Mouse (Mus musculus) midbrain, embryonic 12.5 days (tissue): ENCODE results near the gene Ninl. TPM values are rescaled to one million over a fixed set of nuclear protein-coding genes. Genes with fewer than 3 reads are reported as not detected.

ENCODE experiments used
- ATAC-seq: fragments of 200-750 bp; cut with Nextera tagmentation; 2 replicates; pipeline ENCODE4 v1.8.0; 2017; ENCODE audit warnings: low read depth, moderate TSS enrichment, moderate library complexity; ENCODE audit not compliant: low FRiP score
- H3K27ac ChIP-seq: fragments of 300-500 bp; sonication (generic); replicated peaks from 2 replicates; pipeline ENCODE4 v1.5.1; 2016; ENCODE audit warnings: mild to moderate bottlenecking
- H3K27me3 ChIP-seq: fragments of 300-500 bp; sonication (generic); 2 replicates; pipeline ENCODE4 v1.6.1; 2016; ENCODE audit warnings: mild to moderate bottlenecking
- H3K36me3 ChIP-seq: fragments of 300-500 bp; sonication (generic); 2 replicates; pipeline ENCODE4 v1.6.1; 2016
- H3K4me1 ChIP-seq: fragments of 300-500 bp; sonication (generic); 2 replicates; pipeline ENCODE4 v1.6.1; 2016
- H3K4me2 ChIP-seq: fragments of 300-500 bp; sonication (generic); replicated peaks from 2 replicates; pipeline ENCODE4 v1.6.1; 2016; ENCODE audit warnings: mild to moderate bottlenecking, moderate library complexity
- H3K4me3 ChIP-seq: fragments of 300-500 bp; sonication (generic); 2 replicates; pipeline ENCODE4 v1.5.1; 2016; ENCODE audit warnings: mild to moderate bottlenecking
- H3K9ac ChIP-seq: fragments of 300-500 bp; sonication (generic); replicated peaks from 2 replicates; pipeline ENCODE4 v1.6.1; 2016; ENCODE audit warnings: mild to moderate bottlenecking, moderate library complexity
- H3K9me3 ChIP-seq: fragments of 300-500 bp; sonication (generic); 2 replicates; pipeline ENCODE4 v1.6.1; 2016; ENCODE audit warnings: mild to moderate bottlenecking
- WGBS: fragments of 180-500 bp; shearing (Covaris S2); methylation state at CpG from one replicate; pipeline ENCODE4 v1.1.7; 2016; 5-methylcytosine and 5-hydroxymethylcytosine counted together
- polyA plus RNA-seq: library from polyadenylated mRNA; unstranded; fragments of >200 nt; fragmentation: Nextera tagmentation; extraction: Ambion mirVana; gene quantifications from 2 replicates; pipeline ENCODE4 v1.2.1, GENCODE M21; 2016

Ninl gene
- polyA plus RNA-seq, 1 experiment from 2014 or later: 16.0 TPM

- Histone ChIP-seq H3K27ac (no peak overlapping the region), H3K36me3 (no peaks in the 10 kb centered on the region), H3K9ac (peak overlapping the region; percentile 78), H3K27me3 (no peaks in the 10 kb centered on the region), H3K4me3 (peak overlapping the region; percentile 75), H3K4me2 (peak overlapping the region; percentile 86), H3K4me1 (peaks cover 16% of the 10 kb centered on the region), H3K9me3 (no peaks in the 10 kb centered on the region)
- 72% methylated on average over 1 of the region's 1 CpGs for WGBS
- peak; percentile 76 for ATAC-seq
Observed at GRCm38 (mm10) chr2:151009515-151010085, 29.6 kb downstream of the Ninl start.

GRCm38 (mm10) chr2:151008939-151009509 is 30.2 kb downstream of the Ninl start:
- ATAC-seq: peak; percentile 96
- Histone ChIP-seq H3K36me3 (no peaks in the 10 kb centered on the region), H3K9me3 (no peaks in the 10 kb centered on the region), H3K4me1 (peaks cover 16% of the 10 kb centered on the region), H3K4me3 (peak overlapping the region; percentile 75), H3K27me3 (no peaks in the 10 kb centered on the region), H3K27ac (peak overlapping the region; percentile 72), H3K4me2 (peak overlapping the region; percentile 86), H3K9ac (peak overlapping the region; percentile 78)
- WGBS: under 1% methylated on average over 56 of the region's 57 CpGs

GRCm38 (mm10) chr2:151008517-151008932 is 30.7 kb downstream of the Ninl start:
- Histone ChIP-seq H3K36me3 (no peaks in the 10 kb centered on the region), H3K4me1 (peaks cover 16% of the 10 kb centered on the region), H3K4me2 (peak overlapping the region; percentile 86), H3K27ac (peak overlapping the region; percentile 72; the same call in 1 of the 2 replicates), H3K4me3 (peak overlapping the region; percentile 75), H3K9ac (peak overlapping the region; percentile 78), H3K9me3 (no peaks in the 10 kb centered on the region), H3K27me3 (no peaks in the 10 kb centered on the region)
- ATAC-seq: no peak; the same call in none of the 2 replicates
- WGBS: under 1% methylated on average over 21 of the region's 21 CpGs

- Histone ChIP-seq H3K27me3 (no peaks in the 10 kb centered on the region), H3K4me2 (peak overlapping the region; percentile 86), H3K4me1 (peaks cover 16% of the 10 kb centered on the region), H3K4me3 (peak overlapping the region; percentile 75), H3K27ac (no peak overlapping the region), H3K36me3 (no peaks in the 10 kb centered on the region), H3K9ac (peak overlapping the region; percentile 78; the same call in 1 of the 2 replicates), H3K9me3 (no peaks in the 10 kb centered on the region)
- WGBS: 53% methylated on average over 6 of the region's 6 CpGs
- ATAC-seq: no peak
Observed at GRCm38 (mm10) chr2:151008006-151008405, 31.2 kb downstream of the Ninl start.

DNA sequence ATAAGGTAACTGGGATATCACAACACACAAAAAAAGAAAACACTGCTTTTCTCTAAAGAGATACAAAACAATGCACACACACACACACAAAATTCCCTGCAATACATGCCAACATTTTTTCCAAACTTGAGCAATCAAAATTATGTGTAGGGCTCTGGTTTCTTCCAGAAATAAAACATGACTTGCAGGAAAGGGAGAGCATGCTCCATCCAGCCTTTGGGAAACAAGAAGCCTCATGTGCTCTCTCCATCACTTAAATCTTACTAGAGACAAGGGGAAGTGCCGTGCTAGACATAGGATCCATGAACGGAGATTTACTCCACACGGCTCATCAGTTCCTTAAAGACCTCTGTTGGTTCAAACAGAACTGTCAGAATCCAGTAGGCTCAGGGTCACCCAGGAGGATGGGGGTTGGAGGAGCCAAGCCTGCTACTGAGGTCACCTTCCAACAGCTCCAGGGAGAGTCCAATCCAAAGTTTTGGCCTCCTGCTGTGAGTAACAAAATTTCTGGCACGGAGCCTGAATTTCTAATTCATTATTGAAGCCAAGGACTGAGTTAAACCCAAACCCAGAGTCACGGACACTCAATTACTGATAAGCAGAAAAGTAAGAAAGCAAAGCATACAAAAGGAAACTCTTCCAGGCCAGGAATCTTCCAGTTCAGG is 32.8 kb downstream of the Ninl start:
- Histone ChIP-seq H3K4me1 (peaks cover 16% of the 10 kb centered on the region), H3K27me3 (no peaks in the 10 kb centered on the region)

DNA sequence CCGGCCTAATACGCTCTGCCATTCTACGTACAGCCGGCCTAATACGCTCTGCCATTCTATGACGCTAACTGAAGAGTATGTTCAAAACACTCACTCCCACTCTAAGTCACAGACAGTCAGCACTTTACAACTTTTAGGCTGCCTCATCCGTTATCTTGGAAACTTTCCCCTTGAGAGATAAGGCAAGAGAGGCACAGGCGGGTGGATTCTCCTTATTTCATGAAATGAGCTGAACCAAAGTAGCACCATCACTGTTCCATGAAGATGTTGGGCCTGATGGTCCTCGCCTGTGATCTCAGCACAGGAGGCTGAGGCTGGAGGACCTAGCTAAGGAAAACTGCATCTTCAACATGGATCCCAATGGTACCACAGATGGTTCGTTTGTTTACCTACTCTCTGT is 34.8 kb downstream of the Ninl start:
- H3K4me1 ChIP-seq: peaks cover 17% of the 10 kb centered on the region
- ATAC-seq: no peak
- 95% methylated on average over 10 of the region's 10 CpGs for WGBS

More for the DNA sequence above, 32.8 kb downstream of the Ninl start:
- WGBS: 66% methylated on average over 5 of the region's 5 CpGs
- Histone ChIP-seq H3K36me3 (no peaks in the 10 kb centered on the region), H3K9me3 (no peaks in the 10 kb centered on the region), H3K4me2 (no peak overlapping the region), H3K4me3 (no peak overlapping the region), H3K27ac (no peak overlapping the region), H3K9ac (no peak overlapping the region)
- no peak for ATAC-seq

DNA sequence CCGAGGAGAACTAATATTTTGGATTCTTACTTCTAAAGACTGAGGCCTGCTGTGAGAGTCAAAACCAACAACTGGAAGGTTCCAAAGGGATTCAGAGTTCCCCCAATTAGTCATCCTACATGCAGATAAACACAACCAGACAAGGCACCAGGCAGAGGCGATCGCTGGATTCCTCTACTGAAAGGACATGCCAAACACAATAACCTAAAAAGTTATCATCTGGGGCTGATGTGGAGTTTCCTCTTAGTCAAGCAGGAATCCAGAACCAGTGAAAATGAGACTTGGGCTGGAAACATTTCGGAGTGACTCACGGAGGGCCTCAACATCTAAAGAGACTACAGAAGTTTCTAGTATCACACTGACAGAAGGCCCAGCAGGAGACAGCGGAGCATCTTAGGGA is 35.4 kb downstream of the Ninl start:
- Histone ChIP-seq H3K27me3 (no peaks in the 10 kb centered on the region), H3K4me3 (no peak overlapping the region), H3K9ac (no peak overlapping the region), H3K27ac (no peak overlapping the region), H3K4me1 (peaks cover 23% of the 10 kb centered on the region), H3K4me2 (no peak overlapping the region), H3K9me3 (no peaks in the 10 kb centered on the region), H3K36me3 (no peaks in the 10 kb centered on the region)
- 84% methylated on average over 6 of the region's 6 CpGs for WGBS
- ATAC-seq: no peak

More for the DNA sequence above, 34.8 kb downstream of the Ninl start:
- Histone ChIP-seq H3K36me3 (no peaks in the 10 kb centered on the region), H3K27ac (no peak overlapping the region), H3K27me3 (no peaks in the 10 kb centered on the region), H3K4me2 (no peak overlapping the region), H3K9me3 (no peaks in the 10 kb centered on the region), H3K9ac (no peak overlapping the region), H3K4me3 (no peak overlapping the region)

DNA sequence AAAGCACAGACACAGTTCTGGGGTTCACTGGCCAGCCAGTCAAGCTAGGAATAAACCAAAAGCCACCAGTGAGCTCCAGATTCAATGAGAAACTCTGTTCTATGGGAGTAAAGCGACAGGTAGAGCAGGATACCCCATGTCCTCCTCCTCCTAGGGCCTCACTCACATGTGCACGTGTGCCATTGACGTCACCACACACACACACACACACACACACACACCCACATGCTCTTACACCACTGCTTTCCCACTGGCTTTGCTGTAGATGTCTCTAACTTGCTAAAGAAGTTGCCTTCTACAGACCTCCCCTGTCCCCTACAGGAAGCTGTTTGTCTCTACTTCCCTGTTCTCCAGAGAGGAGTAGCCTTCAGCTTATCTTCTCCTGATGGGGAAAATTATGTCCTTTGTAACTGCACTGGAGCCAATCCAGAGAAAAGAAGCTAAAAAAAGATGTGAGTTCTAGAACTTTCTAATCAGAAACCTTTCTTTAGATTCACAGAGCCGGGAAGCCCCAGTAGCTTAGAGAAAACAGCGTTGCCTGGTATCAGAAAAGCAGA is 37.5 kb downstream of the Ninl start:
- no peak overlapping the region for H3K4me3 ChIP-seq
- 91% methylated on average over 5 of the region's 5 CpGs for WGBS
- no peaks in the 10 kb centered on the region for H3K9me3 ChIP-seq
- H3K27ac ChIP-seq: no peak overlapping the region
- H3K9ac ChIP-seq: no peak overlapping the region
- ATAC-seq: no peak
- H3K27me3 ChIP-seq: no peaks in the 10 kb centered on the region
- no peak overlapping the region for H3K4me2 ChIP-seq
- no peaks in the 10 kb centered on the region for H3K36me3 ChIP-seq
- H3K4me1 ChIP-seq: peaks cover 21% of the 10 kb centered on the region

- H3K36me3 ChIP-seq: no peaks in the 10 kb centered on the region
- 43% methylated on average over 7 of the region's 7 CpGs for WGBS
- no peak overlapping the region for H3K4me3 ChIP-seq
- ATAC-seq: peak; percentile 68
- no peak overlapping the region for H3K9ac ChIP-seq
- no peaks in the 10 kb centered on the region for H3K27me3 ChIP-seq
- H3K4me2 ChIP-seq: no peak overlapping the region
- no peaks in the 10 kb centered on the region for H3K9me3 ChIP-seq
- no peak overlapping the region for H3K27ac ChIP-seq
- peaks cover 21% of the 10 kb centered on the region for H3K4me1 ChIP-seq
Observed at GRCm38 (mm10) chr2:151000402-151001178, 38.6 kb downstream of the Ninl start.

DNA sequence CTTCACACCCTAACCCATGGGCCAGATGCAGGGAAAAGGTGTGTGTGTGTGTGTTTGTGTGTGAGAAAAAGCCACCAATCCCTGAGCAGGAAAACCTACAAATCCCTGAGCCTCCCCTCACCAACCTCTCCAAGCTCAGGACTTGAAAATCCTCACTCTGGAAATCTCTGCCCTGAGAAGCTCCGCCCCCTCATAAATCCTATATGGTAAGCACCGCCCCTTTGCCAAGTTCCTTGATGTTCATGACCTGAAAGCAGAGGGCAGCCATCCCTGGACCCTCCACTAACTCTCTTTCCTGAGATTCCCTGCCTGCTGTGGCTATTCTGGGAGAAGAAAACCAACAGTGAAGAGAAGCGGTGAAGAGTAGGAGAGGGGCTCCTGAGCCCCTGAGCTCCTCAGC is 40.2 kb downstream of the Ninl start:
- Histone ChIP-seq H3K36me3 (no peaks in the 10 kb centered on the region), H3K4me1 (peaks cover 21% of the 10 kb centered on the region), H3K4me3 (no peak overlapping the region), H3K27me3 (no peaks in the 10 kb centered on the region), H3K9ac (no peak overlapping the region), H3K4me2 (no peak overlapping the region), H3K27ac (no peak overlapping the region), H3K9me3 (no peaks in the 10 kb centered on the region)
- WGBS: 68% methylated on average over 3 of the region's 3 CpGs
- ATAC-seq: 0 out of 2 replicates have a peak, but pooled peaks have one; percentile 8

DNA sequence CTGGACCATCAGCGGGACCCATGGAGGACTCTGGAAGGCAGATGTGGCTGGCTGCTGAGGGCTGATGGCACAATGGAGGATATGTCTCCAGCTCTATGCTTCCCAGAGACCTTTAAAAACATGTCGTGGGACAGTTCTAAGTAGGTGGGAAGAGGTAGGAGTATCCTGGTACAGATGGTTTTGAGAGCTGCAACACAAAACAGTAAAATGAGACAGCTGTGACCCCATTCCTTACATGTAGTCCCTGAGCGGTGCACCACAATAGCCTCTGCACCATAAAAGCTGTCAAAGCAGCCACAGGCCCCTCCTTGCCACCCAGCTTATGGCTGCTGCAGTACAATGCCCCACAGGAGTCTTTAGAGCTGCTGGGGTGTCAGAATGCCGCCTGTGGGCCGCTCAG is 41.6 kb downstream of the Ninl start:
- no peak overlapping the region for H3K9ac ChIP-seq
- H3K9me3 ChIP-seq: no peaks in the 10 kb centered on the region
- H3K4me3 ChIP-seq: no peak overlapping the region
- no peaks in the 10 kb centered on the region for H3K36me3 ChIP-seq
- ATAC-seq: no peak
- no peak overlapping the region for H3K27ac ChIP-seq
- no peak overlapping the region for H3K4me2 ChIP-seq
- peaks cover 21% of the 10 kb centered on the region for H3K4me1 ChIP-seq
- WGBS: 66% methylated on average over 5 of the region's 5 CpGs
- H3K27me3 ChIP-seq: no peaks in the 10 kb centered on the region
